Mouse (Mus musculus) intestine, postnatal 0 days (tissue): ENCODE data around the gene Kcng4. TPM values are rescaled to one million over a fixed set of nuclear protein-coding genes. Genes with fewer than 3 reads are reported as not detected.

ENCODE experiments used
- ATAC-seq: fragments of 200-750 bp; cut with Nextera tagmentation; 2 replicates; pipeline ENCODE4 v1.8.0; 2017; ENCODE audit warnings: mild to moderate bottlenecking, moderate TSS enrichment, moderate library complexity
- H3K27ac ChIP-seq: fragments of 300-500 bp; sonication (generic); 2 replicates; pipeline ENCODE4 v1.5.1; 2014; ENCODE audit warnings: mild to moderate bottlenecking, low read depth, low read length, moderate library complexity
- H3K27me3 ChIP-seq: fragments of 300-500 bp; sonication (generic); replicated peaks from 2 replicates; pipeline ENCODE4 v1.6.1; 2014; ENCODE audit warnings: low read length, mixed read lengths; ENCODE audit not compliant: control insufficient read depth, insufficient read depth
- H3K36me3 ChIP-seq: fragments of 300-500 bp; sonication (generic); 2 replicates; pipeline ENCODE4 v1.6.1; 2014; ENCODE audit warnings: mild to moderate bottlenecking, moderate library complexity; ENCODE audit not compliant: control insufficient read depth, insufficient read depth
- H3K4me1 ChIP-seq: fragments of 300-500 bp; sonication (generic); replicated peaks from 2 replicates; pipeline ENCODE4 v1.6.1; 2014; ENCODE audit warnings: antibody characterized with exemption, low read length, mixed read lengths; ENCODE audit not compliant: control insufficient read depth, insufficient read depth
- H3K4me2 ChIP-seq: fragments of 300-500 bp; sonication (generic); replicated peaks from 2 replicates; pipeline ENCODE4 v1.6.1; 2014; ENCODE audit warnings: low read depth, mild to moderate bottlenecking, moderate library complexity
- H3K4me3 ChIP-seq: fragments of 300-500 bp; sonication (generic); 2 replicates; pipeline ENCODE4 v1.5.1; 2014; ENCODE audit warnings: low read depth, low read length
- H3K9ac ChIP-seq: fragments of 300-500 bp; sonication (generic); 2 replicates; pipeline ENCODE4 v1.6.1; 2014; ENCODE audit warnings: mild to moderate bottlenecking, low read depth, low read length
- H3K9me3 ChIP-seq: fragments of 300-500 bp; sonication (generic); 2 replicates; pipeline ENCODE4 v1.6.1; 2016; ENCODE audit warnings: mixed run types; ENCODE audit not compliant: control insufficient read depth
- CTCF ChIP-seq: sonication (generic); IDR thresholded peaks from 2 replicates; pipeline ENCODE4 v1.5.1; 2016; ENCODE audit warnings: low read depth, mild to moderate bottlenecking, control low read depth, antibody characterized with exemption, moderate library complexity
- WGBS: fragments of 180-500 bp; shearing (Covaris S2); extraction: QIAGEN DNeasy Blood & Tissue Kit; methylation state at CpG from one replicate; pipeline ENCODE4 v1.1.7; 2014; 5-methylcytosine and 5-hydroxymethylcytosine counted together
- polyA plus RNA-seq: library from polyadenylated mRNA; unstranded; fragments of >200 nt; fragmentation: Nextera tagmentation; extraction: Ambion mirVana; gene quantifications from 2 replicates; pipeline ENCODE4 v1.2.1, GENCODE M21; 2015

Kcng4 gene
- polyA plus RNA-seq, 1 experiment from 2014 or later: 0.34 TPM

- WGBS: 28% methylated on average over 10 of the region's 10 CpGs
- ATAC-seq: peak; percentile 92
- H3K36me3 ChIP-seq: no peaks in the 10 kb centered on the region
- H3K4me3 ChIP-seq: no peak overlapping the region
- H3K27ac ChIP-seq: no peak overlapping the region
- no peaks in the 10 kb centered on the region for H3K27me3 ChIP-seq
- TF ChIP-seq CTCF: no peak; the same call in 1 of the 2 replicates
- H3K9me3 ChIP-seq: no peaks in the 10 kb centered on the region
- no peak overlapping the region for H3K4me2 ChIP-seq
- no peak overlapping the region for H3K9ac ChIP-seq
- H3K4me1 ChIP-seq: peaks cover 4% of the 10 kb centered on the region; the same call in 1 of the 2 replicates
These were observed 7.7 kb downstream of the Kcng4 start for GRCm38 (mm10) chr8:119627613-119628359.

- Histone ChIP-seq H3K36me3 (no peaks in the 10 kb centered on the region), H3K4me1 (peaks cover 4% of the 10 kb centered on the region; the same call in 1 of the 2 replicates), H3K4me2 (no peak overlapping the region), H3K4me3 (no peak overlapping the region), H3K27ac (no peak overlapping the region), H3K27me3 (no peaks in the 10 kb centered on the region), H3K9me3 (no peaks in the 10 kb centered on the region), H3K9ac (no peak overlapping the region)
- no peak for TF ChIP-seq CTCF
- WGBS: 89% methylated on average over 7 of the region's 7 CpGs
- no peak for ATAC-seq
These were observed 8.3 kb downstream of the Kcng4 start for GRCm38 (mm10) chr8:119627199-119627598.

GRCm38 (mm10) chr8:119625788-119626187, 9.7 kb downstream of the Kcng4 start:
- Histone ChIP-seq H3K27ac (no peak overlapping the region), H3K4me2 (no peak overlapping the region), H3K4me3 (no peak overlapping the region), H3K4me1 (peaks cover 4% of the 10 kb centered on the region; the same call in 1 of the 2 replicates), H3K9ac (no peak overlapping the region), H3K27me3 (no peaks in the 10 kb centered on the region), H3K9me3 (no peaks in the 10 kb centered on the region), H3K36me3 (no peaks in the 10 kb centered on the region)
- TF ChIP-seq CTCF: no peak
- ATAC-seq: no peak
- 85% methylated on average over 22 of the region's 22 CpGs for WGBS

GRCm38 (mm10) chr8:119624916-119625315, 10.6 kb downstream of the Kcng4 start:
- H3K9ac ChIP-seq: no peak overlapping the region
- H3K4me3 ChIP-seq: no peak overlapping the region
- WGBS: 88% methylated on average over 7 of the region's 7 CpGs
- no peaks in the 10 kb centered on the region for H3K27me3 ChIP-seq
- H3K36me3 ChIP-seq: no peaks in the 10 kb centered on the region
- H3K4me1 ChIP-seq: peaks cover 4% of the 10 kb centered on the region; the same call in 1 of the 2 replicates
- no peak overlapping the region for H3K4me2 ChIP-seq
- no peak overlapping the region; the same call in 1 of the 2 replicates for H3K27ac ChIP-seq
- no peaks in the 10 kb centered on the region for H3K9me3 ChIP-seq
- no peak for TF ChIP-seq CTCF
- ATAC-seq: no peak

GRCm38 (mm10) chr8:119623744-119624143, 11.7 kb downstream of the Kcng4 start:
- peaks cover 4% of the 10 kb centered on the region; the same call in 1 of the 2 replicates for H3K4me1 ChIP-seq
- no peaks in the 10 kb centered on the region for H3K36me3 ChIP-seq
- no peak for TF ChIP-seq CTCF
- no peak for ATAC-seq
- H3K27me3 ChIP-seq: no peaks in the 10 kb centered on the region
- no peaks in the 10 kb centered on the region for H3K9me3 ChIP-seq
- no peak overlapping the region for H3K4me3 ChIP-seq
- H3K27ac ChIP-seq: no peak overlapping the region
- 68% methylated on average over 1 of the region's 1 CpGs for WGBS
- no peak overlapping the region for H3K4me2 ChIP-seq
- no peak overlapping the region for H3K9ac ChIP-seq

- TF ChIP-seq CTCF: no peak
- whole genome bisulfite sequencing: 81% methylated on average over 8 of the region's 8 CpGs
These were observed 12.4 kb downstream of the Kcng4 start for GRCm38 (mm10) chr8:119623061-119623460.

More at GRCm38 (mm10) chr8:119623061-119623460, 12.4 kb downstream of the Kcng4 start:
- no peaks in the 10 kb centered on the region for H3K36me3 ChIP-seq
- H3K27ac ChIP-seq: no peak overlapping the region
- H3K4me2 ChIP-seq: no peak overlapping the region
- no peak overlapping the region for H3K9ac ChIP-seq
- H3K4me3 ChIP-seq: no peak overlapping the region
- no peaks in the 10 kb centered on the region for H3K27me3 ChIP-seq
- H3K9me3 ChIP-seq: no peaks in the 10 kb centered on the region
- ATAC-seq: no peak
- H3K4me1 ChIP-seq: peaks cover 4% of the 10 kb centered on the region; the same call in 1 of the 2 replicates
